Mouse (Mus musculus): ENCODE data around the gene Wdr1. TPM values are rescaled to one million over a fixed set of nuclear protein-coding genes. Genes with fewer than 3 reads are reported as not detected.
"Not testable (repeated sequence)": the region's sequence is repeated elsewhere in the genome, so short reads cannot be mapped to it uniquely, and the experiment has no call there.

Gene Wdr1
- polyA plus RNA-seq (2012; rRNA removed) (38.1 and 42.5 TPM in 2 replicates), polyA plus RNA-seq (2014; fragmentation: Nextera tagmentation; extraction: Ambion mirVana) (74.4 and 81.5 TPM in 2 replicates)

DNA sequence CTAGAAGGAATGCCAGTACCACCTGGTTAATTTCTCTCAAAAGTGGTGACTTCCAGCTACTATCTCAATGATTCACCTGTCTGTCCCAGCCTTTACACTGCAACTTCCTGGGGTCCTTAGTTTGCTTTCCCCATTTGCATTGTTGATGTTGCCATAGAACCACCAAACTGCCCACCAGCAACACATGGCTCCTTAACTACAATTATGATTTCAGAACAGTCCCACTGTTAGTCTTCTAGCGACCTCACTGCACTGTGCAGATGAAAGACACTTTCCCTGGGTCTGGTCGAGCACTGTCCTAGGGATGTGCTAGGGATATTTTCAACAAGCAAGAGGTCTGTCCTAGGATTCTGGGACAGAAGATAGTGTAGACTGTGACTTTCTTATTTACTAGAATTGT, at the start of gene Wdr1:
Gene Wdr1, minus strand, starts transcription at position 101 of the 400 bp plus-strand sequence.
- Histone ChIP-seq H3K36me3 (replicated peaks; ENCODE audit: control insufficient read depth, insufficient read depth, low read depth) (peaks cover 4% of the 10 kb centered on the region; the same call in 1 of the 2 replicates), H3K27me3 (ENCODE audit: control insufficient read depth, insufficient read depth, low read length) (no peaks in the 10 kb centered on the region), H3K9me3 (ENCODE audit: control insufficient read depth, low read length) (no peaks in the 10 kb centered on the region), H3K9ac (replicated peaks) (peak within 1 kb of the TSS; percentile 86), H3K27ac (peak within 1 kb of the TSS; percentile 76), H3K4me3 (ENCODE audit: insufficient read depth in 1 of 2, low read depth in 2 of 2, low read length in 2 of 2) (peak within 1 kb of the TSS; percentile 87 to 91), H3K4me1 (replicated peaks; ENCODE audit: control insufficient read depth in 2 of 2, insufficient read depth in 2 of 2, low read length in 1 of 2) (peaks cover 6 to 13% of the 10 kb centered on the region in 2 experiments; a peak in 3 of 4 replicates), H3K4me2 (ENCODE audit: low read depth) (peak within 1 kb of the TSS; percentile 92)
- TF ChIP-seq CTCF (IDR thresholded peaks at IDR 0.05; ENCODE audit: low read depth) = no peak
- no peak for TF ChIP-seq EP300 (IDR thresholded peaks at IDR 0.05; ENCODE audit: low read depth)
- DNase-seq (ENCODE audit: low read depth in 3 of 3, low spot score in 3 of 3) (no peak), ATAC-seq (ENCODE audit: insufficient read depth) (no peak)
- WGBS (ENCODE audit: insufficient replicate concordance) = 59% methylated on average over 2 of the region's 2 CpGs

DNA sequence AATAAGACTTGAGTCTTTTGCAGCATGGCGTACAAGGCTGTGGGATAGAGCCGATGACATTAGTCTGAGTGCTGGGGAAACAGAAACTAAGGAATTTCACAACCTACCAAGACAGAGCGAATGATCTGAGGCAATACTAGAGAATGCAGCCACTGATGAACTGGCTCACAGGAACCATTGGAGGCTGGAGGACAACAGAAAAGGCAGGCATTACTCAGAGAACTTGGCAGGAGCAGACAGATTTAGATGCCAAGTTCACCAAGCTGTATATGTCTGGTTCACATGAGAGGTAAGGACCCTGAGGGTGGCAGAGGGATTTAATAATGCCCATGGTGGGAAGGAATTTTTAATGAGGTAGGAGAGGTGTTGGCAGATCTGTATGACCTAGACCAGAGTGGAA, 48.1 kb upstream of the Wdr1 start:
- WGBS (ENCODE audit: insufficient replicate concordance) = 73% methylated on average over 3 of the region's 3 CpGs
- Histone ChIP-seq H3K9ac (replicated peaks) (no peak overlapping the region), H3K4me3 (ENCODE audit: insufficient read depth in 1 of 2, low read depth in 2 of 2, low read length in 2 of 2) (no peak overlapping the region), H3K4me1 (replicated peaks; ENCODE audit: control insufficient read depth in 2 of 2, insufficient read depth in 2 of 2, low read length in 1 of 2) (no peaks in the 10 kb centered on the region), H3K27me3 (ENCODE audit: control insufficient read depth, insufficient read depth, low read length) (no peaks in the 10 kb centered on the region), H3K27ac (no peak overlapping the region), H3K36me3 (replicated peaks; ENCODE audit: control insufficient read depth, insufficient read depth, low read depth) (no peaks in the 10 kb centered on the region), H3K4me2 (ENCODE audit: low read depth) (no peak overlapping the region), H3K9me3 (ENCODE audit: control insufficient read depth, low read length) (no peaks in the 10 kb centered on the region)
- ATAC-seq (ENCODE audit: insufficient read depth) = no peak
- DNase-seq (ENCODE audit: low read depth in 3 of 3, low spot score in 3 of 3) = no peak
- TF ChIP-seq EP300 (IDR thresholded peaks at IDR 0.05; ENCODE audit: low read depth) (no peak), CTCF (IDR thresholded peaks at IDR 0.05; ENCODE audit: low read depth) (no peak)

DNA sequence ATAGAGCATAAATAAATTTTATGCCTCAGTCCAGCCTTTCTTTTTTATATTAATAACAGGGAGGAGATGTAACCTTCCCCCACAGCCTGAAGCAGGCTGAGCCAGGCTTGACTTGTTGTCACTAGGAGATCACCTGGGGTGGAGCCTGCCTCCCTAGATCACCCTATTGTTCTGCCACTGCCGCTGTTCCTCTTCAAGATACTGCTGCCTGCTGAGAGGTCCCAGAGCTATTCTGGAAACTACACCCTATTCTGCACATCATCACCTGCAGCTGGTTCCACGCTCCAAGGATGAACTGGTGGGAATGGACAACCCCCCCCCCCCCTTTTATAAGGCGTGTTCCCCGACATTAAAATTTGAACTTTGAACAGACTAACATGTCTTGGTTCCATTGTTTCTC, 45.2 kb upstream of the Wdr1 start:
- not testable (repeated sequence) for H3K27me3 ChIP-seq (ENCODE audit: control insufficient read depth, insufficient read depth, low read length); H3K27ac ChIP-seq; DNase-seq (ENCODE audit: low read depth in 3 of 3, low spot score in 3 of 3); H3K9ac ChIP-seq (replicated peaks); H3K4me1 ChIP-seq (replicated peaks; ENCODE audit: control insufficient read depth in 2 of 2, insufficient read depth in 2 of 2, low read length in 1 of 2); H3K4me2 ChIP-seq (ENCODE audit: low read depth); H3K36me3 ChIP-seq (replicated peaks; ENCODE audit: control insufficient read depth, insufficient read depth, low read depth); H3K4me3 ChIP-seq (ENCODE audit: insufficient read depth in 1 of 2, low read depth in 2 of 2, low read length in 2 of 2); ATAC-seq (ENCODE audit: insufficient read depth); H3K9me3 ChIP-seq (ENCODE audit: control insufficient read depth, low read length)
- WGBS (ENCODE audit: insufficient replicate concordance) = 69% methylated on average over 4 of the region's 4 CpGs

DNA sequence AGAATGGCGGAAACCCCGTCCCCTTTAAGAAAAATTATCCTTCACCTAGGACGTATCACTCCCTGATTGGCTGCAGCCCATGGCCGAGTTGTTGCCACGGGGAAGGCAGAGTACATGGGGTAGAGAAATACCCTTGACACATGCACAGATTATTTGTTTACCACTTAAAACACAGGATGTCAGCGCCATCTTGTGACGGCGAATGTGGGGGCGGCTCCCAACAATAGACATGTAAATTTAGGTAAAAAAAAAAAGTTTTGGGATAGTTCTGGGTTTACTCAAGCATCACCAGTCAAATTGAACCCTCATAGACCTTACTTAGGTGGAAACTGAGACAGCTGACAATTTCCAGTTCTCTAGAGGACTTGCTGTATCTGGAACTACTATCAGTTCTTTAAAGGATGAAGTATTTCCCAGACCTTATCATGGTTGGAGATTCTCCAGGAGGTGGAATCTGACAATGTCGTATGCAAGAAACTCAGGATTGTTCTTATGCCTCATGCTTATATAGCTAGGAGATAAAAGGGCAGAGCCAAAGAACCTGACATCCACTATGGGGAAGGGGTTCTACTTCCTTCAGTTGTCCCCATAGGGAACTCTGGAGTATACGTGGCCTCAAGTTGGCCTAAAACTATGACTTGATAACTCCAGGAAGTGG, 35.8 kb upstream of the Wdr1 start:
- WGBS (ENCODE audit: insufficient replicate concordance) = 48% methylated on average over 11 of the region's 11 CpGs
- Histone ChIP-seq H3K27ac (no peak overlapping the region), H3K4me3 (ENCODE audit: insufficient read depth in 1 of 2, low read depth in 2 of 2, low read length in 2 of 2) (no peak overlapping the region), H3K27me3 (ENCODE audit: control insufficient read depth, insufficient read depth, low read length) (no peaks in the 10 kb centered on the region), H3K4me2 (ENCODE audit: low read depth) (no peak overlapping the region), H3K9me3 (ENCODE audit: control insufficient read depth, low read length) (no peaks in the 10 kb centered on the region), H3K4me1 (replicated peaks; ENCODE audit: control insufficient read depth in 2 of 2, insufficient read depth in 2 of 2, low read length in 1 of 2) (no peaks in the 10 kb centered on the region), H3K36me3 (replicated peaks; ENCODE audit: control insufficient read depth, insufficient read depth, low read depth) (no peaks in the 10 kb centered on the region), H3K9ac (replicated peaks) (no peak overlapping the region)
- ATAC-seq (ENCODE audit: insufficient read depth) (no peak), DNase-seq (ENCODE audit: low read depth in 3 of 3, low spot score in 3 of 3) (no peak)
- no peak for TF ChIP-seq EP300 (IDR thresholded peaks at IDR 0.05; ENCODE audit: low read depth)
- no peak for TF ChIP-seq CTCF (IDR thresholded peaks at IDR 0.05; ENCODE audit: low read depth)

DNA sequence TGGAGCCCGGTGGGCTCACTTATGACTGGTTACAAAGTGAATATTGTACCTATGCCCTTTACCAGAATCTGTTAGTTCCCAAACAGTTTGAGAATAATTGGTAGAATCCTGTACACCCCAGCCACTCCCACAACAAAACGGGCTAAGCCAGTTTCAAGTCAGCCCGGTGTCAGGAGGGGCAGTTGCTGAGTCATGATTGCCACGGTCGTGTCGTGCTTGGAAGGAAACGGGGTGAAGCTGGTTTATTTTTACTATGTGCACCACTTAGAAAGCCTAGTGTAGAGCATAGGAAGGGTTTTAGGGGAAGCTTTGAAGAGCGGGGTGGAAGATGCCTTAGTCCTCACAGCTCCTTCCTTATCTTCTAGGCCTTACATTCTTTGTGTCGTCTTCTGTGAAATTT, 25.9 kb upstream of the Wdr1 start:
- H3K36me3 ChIP-seq (replicated peaks; ENCODE audit: control insufficient read depth, insufficient read depth, low read depth) = no peaks in the 10 kb centered on the region
- no peak for DNase-seq (ENCODE audit: low read depth in 3 of 3, low spot score in 3 of 3)
- 10% methylated on average over 9 of the region's 9 CpGs for WGBS (ENCODE audit: insufficient replicate concordance)

More for the DNA sequence above, 25.9 kb upstream of the Wdr1 start:
- H3K4me1 ChIP-seq (replicated peaks; ENCODE audit: control insufficient read depth in 2 of 2, insufficient read depth in 2 of 2, low read length in 1 of 2) = no peaks in the 10 kb centered on the region
- no peak overlapping the region for H3K4me2 ChIP-seq (ENCODE audit: low read depth)
- H3K27ac ChIP-seq = no peak overlapping the region
- H3K27me3 ChIP-seq (ENCODE audit: control insufficient read depth, insufficient read depth, low read length) = no peaks in the 10 kb centered on the region
- no peak overlapping the region for H3K4me3 ChIP-seq (ENCODE audit: insufficient read depth in 1 of 2, low read depth in 2 of 2, low read length in 2 of 2)
- H3K9me3 ChIP-seq (ENCODE audit: control insufficient read depth, low read length) = no peaks in the 10 kb centered on the region
- TF ChIP-seq EP300 (IDR thresholded peaks at IDR 0.05; ENCODE audit: low read depth) (no peak), CTCF (IDR thresholded peaks at IDR 0.05; ENCODE audit: low read depth) (no peak)
- no peak overlapping the region for H3K9ac ChIP-seq (replicated peaks)
- no peak for ATAC-seq (ENCODE audit: insufficient read depth)
